Mouse (Mus musculus): ENCODE results near the gene Otof. TPM values are rescaled to one million over a fixed set of nuclear protein-coding genes. Genes with fewer than 3 reads are reported as not detected.
A peak's percentile ranks its signal among the peaks of the same experiment; 100 is the strongest.

Gene Otof
- polyA plus RNA-seq (2012; rRNA removed): 0.11 and 0.13 TPM in 2 replicates

GRCm38 (mm10) chr5:30461821-30462220 lies at the start of gene Otof:
TSS of gene Otof (minus strand) at chr5:30461932.
- no peak for DNase-seq (ENCODE audit: low spot score)

GRCm38 (mm10) chr5:30497299-30497698 lies 35.6 kb upstream of the Otof start:
- DNase-seq (ENCODE audit: low spot score): no peak

DNA sequence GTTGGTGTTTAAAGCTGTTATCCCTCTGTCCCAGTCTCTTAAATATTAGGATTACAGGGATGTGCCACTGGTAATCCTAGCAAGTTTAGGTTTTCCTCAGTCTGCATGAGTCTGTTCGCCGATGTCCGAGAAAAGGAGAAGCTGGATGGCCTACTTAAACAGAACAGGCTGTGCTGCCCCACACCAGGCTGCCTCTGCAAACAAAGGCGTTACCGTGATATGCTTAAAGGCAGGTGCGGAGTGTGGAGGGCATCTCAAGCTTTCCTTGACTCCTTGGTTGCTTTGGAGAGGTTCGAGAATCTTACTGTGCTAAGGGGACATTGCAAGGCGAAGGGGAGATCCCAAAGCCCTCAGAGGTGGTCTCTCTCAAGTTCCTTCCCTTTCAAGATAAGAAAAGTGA lies 35.1 kb upstream of the Otof start:
- DNase-seq (ENCODE audit: low spot score): no peak

DNA sequence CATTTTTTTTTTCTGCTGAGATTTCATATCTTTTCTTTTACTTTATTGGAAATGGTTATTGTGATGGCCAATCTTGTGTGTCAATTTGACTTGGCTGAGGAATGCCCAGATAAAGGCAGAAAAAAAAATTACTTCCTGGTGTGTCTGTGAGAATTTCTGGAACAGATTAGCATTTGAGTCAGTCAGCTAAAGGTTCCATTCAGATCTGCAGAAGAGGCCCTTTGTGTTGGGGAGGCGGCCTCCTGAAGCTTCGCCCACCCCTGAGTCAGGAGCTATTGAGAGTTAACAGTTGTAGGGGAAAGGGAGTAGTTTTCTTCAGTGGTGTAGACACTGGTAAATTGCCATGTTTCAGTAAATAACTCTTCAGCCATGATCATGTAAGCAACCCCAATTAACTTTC lies 33.6 kb upstream of the Otof start:
- no peak for DNase-seq (ENCODE audit: low spot score)

DNA sequence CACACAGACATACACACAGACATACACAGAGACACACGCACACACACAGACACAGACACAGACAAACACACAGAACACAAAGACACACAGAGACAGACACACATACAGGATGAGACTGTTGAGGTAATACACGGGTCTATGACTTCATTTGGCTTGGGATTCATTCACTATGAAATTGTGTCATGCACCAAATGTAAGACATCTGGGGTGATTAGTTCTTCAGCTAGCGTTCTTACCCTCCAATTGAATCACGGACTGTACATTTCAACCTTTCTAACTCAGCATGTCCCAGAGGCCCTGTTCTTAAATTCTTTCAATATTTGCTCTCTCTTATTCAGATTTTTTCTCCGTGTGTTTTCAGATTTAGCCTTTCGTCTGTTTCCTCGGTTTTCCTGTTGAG lies 32.9 kb upstream of the Otof start:
- no peak for DNase-seq (ENCODE audit: low spot score)

- DNase-seq (ENCODE audit: low spot score): no peak
Measured at GRCm38 (mm10) chr5:30493723-30494122, 32.0 kb upstream of the Otof start.

GRCm38 (mm10) chr5:30490845-30491244 lies 29.1 kb upstream of the Otof start:
- no peak for DNase-seq (ENCODE audit: low spot score)

GRCm38 (mm10) chr5:30490215-30490614 lies 28.5 kb upstream of the Otof start:
- no peak for DNase-seq (ENCODE audit: low spot score)

- no peak for DNase-seq (ENCODE audit: low spot score)
Measured at GRCm38 (mm10) chr5:30485136-30485535, 23.4 kb upstream of the Otof start.

DNA sequence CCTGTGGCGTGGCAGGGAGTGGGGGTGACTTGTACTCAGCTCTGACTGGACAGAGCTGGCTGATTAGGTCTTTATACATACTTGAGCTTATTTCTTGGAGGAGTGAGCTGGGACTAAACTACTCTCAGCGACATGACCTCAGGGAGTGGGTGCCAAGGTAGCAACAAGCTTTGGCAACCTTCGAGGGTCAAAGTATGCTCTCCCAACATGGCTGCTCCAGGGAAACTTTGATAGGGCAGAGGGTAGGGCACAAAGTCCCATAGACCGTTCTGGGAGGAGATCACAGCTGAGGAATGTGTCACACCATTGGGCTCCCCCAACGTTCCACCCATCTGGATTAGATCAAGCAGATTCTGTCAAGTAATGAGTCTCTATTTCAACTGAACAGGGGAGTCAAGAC lies 22.9 kb upstream of the Otof start:
- no peak for DNase-seq (ENCODE audit: low spot score)

- DNase-seq (ENCODE audit: low spot score): no peak
Measured at GRCm38 (mm10) chr5:30483533-30483932, 21.8 kb upstream of the Otof start.

DNA sequence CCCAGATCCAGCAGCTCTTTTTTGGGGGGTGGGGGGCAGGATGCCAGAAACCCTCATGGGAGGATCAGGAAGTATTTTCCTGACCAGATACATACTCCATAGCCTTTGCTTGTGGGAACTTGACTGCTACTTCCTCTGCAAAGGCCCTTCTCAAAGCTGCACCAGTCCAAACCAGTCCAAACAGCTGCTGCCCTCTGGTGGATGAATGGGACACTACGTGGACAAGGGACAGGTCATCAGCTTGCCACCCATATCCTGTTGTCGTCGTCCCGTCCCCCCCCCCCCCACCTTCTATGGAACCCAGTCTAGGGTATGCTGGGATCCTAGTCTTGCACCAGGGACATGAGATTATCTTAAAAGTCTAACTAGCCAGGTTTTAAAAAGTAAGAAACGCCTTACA lies 20.6 kb upstream of the Otof start:
- DNase-seq (ENCODE audit: low spot score): peak; percentile 46

- no peak for DNase-seq (ENCODE audit: low spot score)
Measured at GRCm38 (mm10) chr5:30476534-30476933, 14.8 kb upstream of the Otof start.

DNA sequence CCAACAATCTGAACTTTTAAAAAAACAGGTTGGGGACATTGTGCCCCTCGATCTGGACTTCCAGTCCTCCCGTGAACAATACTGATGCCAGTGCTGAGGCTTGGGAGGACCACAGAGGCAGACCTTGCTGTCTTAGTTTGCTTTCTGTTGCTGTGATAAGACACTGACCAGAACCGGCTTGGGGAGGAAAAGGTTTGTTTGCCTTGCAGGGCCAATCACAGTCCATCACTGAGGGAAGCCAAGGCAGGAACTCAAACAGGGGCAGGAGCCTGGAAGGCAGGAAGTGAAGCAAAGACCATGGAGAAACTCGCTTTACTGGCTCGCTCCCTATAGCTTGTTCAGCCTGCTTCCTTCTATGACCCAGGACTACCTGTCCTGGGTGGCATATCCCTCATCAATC lies 10.4 kb upstream of the Otof start:
- DNase-seq (ENCODE audit: low spot score): no peak

- DNase-seq (ENCODE audit: low spot score): no peak
Measured at GRCm38 (mm10) chr5:30470454-30470853, 8.7 kb upstream of the Otof start.

DNA sequence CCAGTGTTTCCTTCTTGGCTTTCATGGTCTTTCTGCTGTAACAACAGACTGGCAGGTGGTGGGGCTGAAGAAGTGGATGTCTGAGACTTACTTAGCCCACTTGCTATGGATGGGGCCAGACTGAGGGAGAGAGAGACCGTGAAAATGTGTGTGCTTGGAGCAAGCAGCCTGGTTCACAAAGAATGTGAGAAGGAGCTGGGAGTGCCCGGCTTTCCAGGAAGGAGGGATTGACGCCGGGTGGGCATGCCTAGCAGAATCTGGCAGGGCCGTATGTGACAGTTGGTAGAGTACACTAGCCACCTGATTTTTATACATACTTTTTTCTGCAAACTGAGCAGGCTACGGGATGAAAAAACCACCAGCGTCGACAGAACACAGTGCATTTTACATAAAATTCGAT lies 4.6 kb upstream of the Otof start:
- no peak for DNase-seq (ENCODE audit: low spot score)

GRCm38 (mm10) chr5:30465861-30466260 lies 4.1 kb upstream of the Otof start, which contains the start of gene 1700001C02Rik:
TSS of gene 1700001C02Rik (plus strand) at chr5:30466047.
- DNase-seq (ENCODE audit: low spot score): no peak

DNA sequence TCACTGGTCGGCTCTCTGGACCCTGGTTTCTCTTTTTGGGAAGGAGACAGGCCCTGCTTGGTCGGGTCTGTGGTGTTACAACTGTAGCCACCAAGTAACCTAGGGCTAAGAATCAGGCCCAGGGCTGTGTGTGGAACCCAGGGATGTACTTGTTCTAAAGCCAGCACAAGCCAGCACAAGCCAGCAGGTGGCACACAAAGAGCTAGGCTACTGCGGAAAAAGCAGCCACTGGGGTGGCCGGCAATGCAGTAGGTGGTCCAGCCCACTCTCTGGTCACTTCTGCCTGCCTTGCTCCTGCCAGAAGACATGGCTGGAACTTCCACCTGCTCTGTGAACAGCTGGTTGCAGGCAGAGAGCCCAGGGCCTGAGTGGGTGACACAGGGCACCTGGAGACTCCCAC lies 1.6 kb downstream of the Otof start:
- no peak for DNase-seq (ENCODE audit: low spot score)

DNA sequence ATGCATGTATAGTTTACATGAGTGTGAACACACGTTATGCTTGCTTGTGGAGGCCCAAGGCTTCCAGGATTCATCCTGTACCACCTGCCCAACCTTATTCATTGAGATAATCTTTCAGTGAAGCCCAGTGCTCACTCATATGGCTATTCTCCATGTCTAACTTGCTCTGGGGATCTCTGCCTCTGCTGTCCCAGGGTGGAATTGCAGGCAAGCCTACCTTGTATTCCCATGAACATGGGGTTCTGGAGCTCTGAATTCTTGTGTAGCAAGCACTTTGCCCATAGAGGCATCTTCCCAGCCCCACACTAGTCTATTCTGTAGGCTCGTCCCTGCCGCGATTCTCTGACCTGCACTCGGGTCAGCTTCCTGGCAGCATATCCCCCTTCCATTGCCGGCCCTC lies 5.7 kb downstream of the Otof start:
- DNase-seq (ENCODE audit: low spot score): no peak

DNA sequence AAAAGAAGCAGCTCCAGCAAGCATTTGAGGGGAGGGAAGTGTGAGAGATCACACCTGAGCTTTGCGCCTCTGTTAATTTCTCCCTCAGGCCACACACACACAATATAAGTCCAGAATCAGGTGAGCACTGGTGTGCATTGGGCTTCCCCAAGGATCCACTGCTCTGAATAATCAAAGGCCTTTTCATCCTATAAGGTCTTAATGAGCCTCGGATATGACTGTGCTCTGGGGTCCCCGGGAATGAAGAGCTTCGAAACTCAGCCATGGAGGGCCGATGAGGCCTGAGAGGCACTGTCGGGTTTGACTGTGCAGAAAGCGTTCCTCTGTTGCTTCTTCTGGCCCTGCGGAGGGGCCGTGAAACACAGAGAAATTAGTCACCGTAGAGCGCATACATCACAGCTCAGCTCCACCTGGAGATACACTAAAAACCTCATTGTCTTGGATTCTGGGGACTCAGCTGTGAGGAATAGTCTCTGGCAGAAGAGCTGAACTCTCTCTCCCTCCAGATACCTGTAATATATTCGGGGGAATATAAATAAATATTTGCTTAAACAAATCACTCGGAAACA lies 17.3 kb downstream of the Otof start:
- DNase-seq (ENCODE audit: low spot score): no peak

DNA sequence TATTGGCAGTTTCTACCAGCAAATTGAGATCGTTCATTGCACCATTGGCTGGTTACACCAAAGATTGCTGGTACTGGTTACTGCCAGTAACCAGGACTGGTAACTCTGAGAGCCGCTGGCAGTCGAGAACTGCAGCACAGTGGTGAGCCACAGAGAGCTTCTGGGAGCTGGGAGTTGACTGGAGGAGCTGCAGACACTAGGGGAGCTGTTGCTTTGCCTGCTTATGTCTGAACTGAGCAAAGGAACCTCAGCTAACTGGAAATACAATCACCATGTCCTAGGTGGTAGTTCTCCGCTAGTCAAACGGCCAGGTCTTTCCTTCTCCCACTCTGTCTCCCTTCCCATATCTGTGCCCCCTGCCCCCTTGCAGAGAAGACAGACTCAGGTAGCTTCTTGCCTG lies 19.5 kb downstream of the Otof start:
- DNase-seq (ENCODE audit: low spot score): no peak

DNA sequence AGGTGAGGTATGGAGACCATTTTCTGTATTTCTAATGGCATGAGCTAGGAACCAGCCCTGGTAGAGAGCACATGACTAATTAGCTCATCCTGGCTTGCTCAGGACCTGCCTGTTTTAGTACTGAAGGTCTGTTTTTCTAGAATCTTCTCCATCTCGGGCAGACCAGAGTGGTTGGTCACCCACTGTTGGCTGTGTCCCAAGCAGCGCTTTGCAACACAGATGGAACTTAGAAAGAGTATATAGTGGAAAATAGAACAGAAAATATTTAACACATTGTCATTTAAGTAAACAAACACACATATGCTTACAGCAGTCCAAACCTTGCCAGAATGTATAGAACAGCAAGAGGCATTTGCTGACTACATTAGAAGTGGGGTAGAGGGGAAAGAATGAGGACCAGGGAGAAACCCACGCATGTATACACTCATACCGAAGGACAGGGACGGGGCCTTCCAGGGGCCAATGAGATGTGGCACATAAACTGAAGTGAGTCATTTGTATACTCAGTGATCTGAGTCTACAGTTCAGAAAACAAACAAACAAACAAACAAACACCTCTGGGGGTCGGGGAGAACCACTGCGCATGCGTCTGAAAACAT lies 21.3 kb downstream of the Otof start:
- no peak for DNase-seq (ENCODE audit: low spot score)

DNA sequence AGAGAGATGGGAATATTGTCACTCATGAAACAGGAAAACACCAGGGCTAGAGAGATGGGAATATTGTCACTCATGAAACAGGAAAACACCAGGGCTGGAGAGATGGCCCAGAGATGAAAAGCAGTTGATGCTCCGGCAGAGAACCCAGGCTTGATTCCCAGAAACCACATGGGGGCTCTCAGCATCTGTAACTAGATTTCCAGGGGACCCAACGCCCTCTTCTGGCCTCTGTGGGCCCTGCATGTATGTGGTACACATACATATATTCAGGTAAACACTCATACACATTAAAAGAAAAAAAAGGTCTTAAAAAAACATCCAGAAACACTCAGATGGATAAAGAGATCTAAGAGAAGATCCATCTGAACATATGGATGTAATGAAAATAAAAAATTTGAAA lies 22.8 kb downstream of the Otof start:
- no peak for DNase-seq (ENCODE audit: low spot score)

- no peak for DNase-seq (ENCODE audit: low spot score)
Measured at GRCm38 (mm10) chr5:30427406-30427805, 34.3 kb downstream of the Otof start.
